Mouse (Mus musculus) adrenal gland, postnatal 4 days (tissue): ENCODE measurements around the gene Apba1. TPM values are rescaled to one million over a fixed set of nuclear protein-coding genes. Genes with fewer than 3 reads are reported as not detected.

Source experiments
- DNase-seq, 2 experiments: peaks; one replicate each; pipeline ENCODE4 v3.0.0; 2021 to 2022; ENCODE audit warnings: low spot score in 2 of 2, mixed read lengths in 2 of 2
- total RNA-seq, 2 experiments: library from RNA; stranded (reverse); gene quantifications; 2 replicates each; pipeline ENCODE4 v1.2.3; 2021

The Apba1 gene
- total RNA-seq, 2 experiments from 2014 or later = 11.3 to 14.7 TPM

DNA sequence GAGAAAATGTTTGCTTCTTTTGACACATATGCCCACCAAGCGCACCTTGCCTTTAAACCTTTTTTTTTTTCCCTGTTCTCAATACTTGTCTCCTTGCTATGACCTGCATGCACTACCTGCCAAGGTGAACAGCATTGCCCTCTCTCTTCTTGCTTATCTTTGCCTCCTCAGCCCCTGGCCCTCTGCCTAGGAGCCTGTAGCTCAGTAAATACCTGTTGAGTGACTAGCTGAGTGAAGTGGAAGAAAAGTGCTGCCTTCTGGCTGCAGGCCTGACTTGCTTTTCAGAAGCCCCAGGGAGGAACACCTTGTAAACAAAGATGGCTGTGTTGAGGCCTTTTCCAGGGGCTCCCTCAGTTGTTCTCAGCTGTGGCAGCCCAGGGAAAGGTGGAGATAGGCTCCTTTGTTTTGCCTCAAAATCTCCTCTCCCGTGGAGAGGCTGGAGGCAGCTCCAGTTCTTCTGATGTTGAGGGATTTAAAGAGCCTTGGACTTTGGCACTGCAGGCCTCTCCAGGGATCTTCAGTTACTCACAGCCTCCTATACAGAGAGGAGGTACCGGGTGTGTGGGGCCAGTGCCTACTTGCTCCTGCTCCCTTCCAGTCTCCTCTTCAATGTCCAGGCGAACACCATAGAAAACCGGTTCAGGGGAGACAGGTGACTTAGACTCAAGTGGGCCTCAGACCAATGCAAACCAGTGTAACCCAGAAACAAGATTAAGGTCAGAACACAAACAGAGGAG lies 209.6 kb downstream of the Apba1 start:
- DNase-seq = no peak

DNA sequence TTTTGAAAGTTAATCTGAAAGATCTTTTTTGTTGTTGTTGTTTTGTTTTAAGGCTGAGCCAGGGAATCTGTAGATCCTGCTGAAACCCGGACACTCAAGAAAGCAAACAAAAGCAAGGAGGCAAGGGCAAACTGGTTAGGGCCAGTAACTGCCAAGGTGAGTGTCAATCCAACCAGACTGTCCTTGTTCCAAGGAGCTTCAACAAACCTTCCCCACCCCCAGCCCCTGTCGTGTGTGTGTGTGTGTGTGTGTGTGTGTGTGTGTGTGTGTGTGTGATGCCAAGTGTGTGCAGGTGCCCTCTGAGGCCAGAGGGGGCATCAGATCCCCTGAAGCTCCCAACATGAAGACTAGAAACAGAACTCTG lies 210.2 kb downstream of the Apba1 start:
- DNase-seq = no peak

DNA sequence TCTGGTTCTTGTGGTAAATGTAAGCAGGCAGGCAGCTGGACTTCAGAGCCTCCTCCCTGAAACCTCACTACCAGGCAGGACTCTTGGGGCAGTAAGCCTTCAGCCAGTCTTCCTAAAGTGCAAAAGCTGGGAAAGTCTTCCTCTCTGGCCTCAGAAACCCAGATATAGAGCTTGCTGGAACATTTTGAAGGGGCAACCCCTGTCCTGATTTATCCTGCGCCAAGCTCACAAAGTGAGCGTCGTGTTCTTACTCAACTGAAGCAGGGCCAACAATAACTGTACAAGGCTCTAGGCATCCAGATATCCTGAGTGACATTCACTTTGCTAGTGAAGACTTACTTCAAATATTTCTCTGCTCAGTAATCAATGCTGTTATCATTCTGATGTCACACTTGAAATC lies 211.7 kb downstream of the Apba1 start:
- no peak for DNase-seq

DNA sequence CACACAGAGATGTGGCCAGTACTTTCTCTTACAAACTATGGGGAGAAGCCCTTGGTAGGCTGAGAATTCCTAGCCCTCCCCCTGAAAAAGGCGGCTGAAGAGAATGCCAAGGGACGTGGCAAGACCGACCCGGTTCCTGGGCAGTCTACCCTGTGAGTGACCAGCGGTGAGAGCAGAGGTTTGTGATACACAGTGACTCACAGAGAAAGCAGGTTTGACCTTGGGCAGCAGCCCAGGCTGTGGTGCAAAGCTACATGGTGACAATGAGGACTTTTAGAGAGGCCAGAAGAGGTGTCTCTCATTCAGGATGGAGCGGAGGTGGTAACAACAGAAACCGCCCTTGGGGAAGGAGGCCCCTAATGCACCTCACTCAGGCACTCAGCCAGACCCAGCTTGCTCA lies 212.7 kb downstream of the Apba1 start:
- DNase-seq = no peak

DNA sequence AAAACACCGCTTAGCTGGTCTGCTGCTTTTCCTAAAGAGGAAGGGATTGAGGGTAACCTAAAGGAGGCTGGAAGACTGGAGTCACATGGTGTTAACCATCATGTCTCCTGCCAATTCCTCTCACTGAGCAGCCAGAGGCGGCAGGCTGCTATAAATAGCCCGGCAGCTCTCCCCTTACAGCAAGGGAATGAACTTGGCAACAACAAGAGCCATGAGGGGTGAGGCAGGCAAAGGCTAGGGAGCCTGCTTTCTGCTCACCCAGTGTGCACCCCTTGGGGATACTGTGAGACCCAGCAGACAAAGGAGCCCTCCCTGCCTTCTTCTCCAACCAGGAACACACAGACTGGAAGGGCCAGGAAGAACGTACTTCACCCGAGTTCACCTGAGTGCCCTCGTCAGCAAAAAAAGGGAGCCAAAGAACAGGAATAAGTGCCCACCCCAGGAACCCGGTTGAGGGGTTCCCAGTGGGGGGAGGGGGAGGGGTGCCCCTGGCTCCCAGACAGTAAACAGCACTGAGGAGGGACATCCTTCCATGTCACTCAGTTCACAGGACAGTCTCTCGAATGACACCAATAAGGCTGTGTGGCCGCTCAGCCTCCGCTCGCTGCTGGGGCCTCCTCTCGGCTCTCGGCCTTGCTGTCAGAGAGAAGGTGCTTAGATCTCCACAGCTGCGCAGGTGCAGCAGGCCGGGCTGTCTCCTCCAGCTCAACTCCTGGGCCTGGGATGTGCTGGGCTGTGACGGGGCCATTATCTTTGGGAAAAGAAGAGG lies 214.4 kb downstream of the Apba1 start:
- no peak for DNase-seq

DNA sequence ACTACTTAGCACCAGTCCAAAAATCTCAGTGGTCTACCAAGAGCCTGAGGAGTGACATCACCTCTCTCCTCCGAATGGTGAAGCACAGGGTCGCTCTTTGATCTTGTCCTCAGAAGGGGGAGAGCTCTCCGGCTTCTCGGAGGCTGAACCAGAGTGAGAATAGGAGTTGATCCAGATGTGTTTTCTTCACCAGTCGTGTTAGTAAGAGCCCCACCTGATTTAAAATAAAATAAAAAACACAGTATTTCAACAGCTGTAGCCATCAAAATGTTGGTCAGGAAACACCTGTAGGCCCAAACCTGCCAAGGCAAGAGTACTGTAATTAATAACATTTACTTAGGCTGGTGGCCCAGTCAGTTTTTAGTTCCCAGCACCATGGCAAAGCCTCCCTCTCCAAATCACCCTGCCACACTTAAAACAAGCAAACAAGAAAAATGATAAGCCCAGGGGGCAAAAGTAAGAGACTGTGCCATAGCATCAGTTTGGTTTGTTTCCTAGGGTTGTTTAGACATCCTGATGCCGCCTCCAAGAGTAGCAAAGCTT lies 219.3 kb downstream of the Apba1 start:
- DNase-seq = no peak

DNA sequence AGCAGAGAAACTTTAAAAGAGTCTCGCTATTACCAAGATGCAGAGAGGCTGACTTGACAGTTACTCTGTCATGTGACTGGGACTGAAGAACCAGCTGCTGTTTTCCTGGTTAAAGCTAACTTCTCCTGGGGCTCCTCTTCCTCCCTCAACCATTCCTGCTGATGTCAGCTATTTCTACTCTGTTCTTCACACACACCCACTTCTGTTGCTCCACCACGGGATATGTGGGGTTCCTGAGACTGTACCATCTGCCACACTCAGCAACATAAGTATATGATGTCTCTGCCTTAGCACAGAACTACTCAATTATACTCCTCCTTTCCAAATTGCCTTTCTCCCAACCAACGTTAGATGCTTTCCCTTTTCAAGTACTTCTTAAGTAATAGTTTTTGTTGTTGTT lies 221.9 kb downstream of the Apba1 start:
- no peak for DNase-seq

DNA sequence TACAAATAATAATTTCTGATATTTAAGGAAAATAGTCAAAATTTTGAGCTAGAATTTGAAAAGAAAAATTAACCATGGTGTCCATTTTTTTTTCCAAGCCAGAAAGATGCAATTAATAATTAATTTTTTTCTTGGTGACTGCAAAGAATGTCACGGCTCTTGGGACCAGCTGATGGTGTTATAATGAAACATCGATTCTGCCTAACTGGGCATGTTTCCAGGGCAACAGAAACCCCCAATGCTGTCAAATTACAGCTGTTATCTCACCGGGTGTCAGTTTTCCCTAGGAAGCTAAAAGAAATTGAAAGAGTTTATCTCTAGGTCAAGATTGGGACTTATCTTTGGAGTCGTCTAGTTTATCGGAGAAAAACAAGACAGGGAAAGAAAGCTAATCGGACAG lies 225.5 kb downstream of the Apba1 start:
- DNase-seq = no peak

DNA sequence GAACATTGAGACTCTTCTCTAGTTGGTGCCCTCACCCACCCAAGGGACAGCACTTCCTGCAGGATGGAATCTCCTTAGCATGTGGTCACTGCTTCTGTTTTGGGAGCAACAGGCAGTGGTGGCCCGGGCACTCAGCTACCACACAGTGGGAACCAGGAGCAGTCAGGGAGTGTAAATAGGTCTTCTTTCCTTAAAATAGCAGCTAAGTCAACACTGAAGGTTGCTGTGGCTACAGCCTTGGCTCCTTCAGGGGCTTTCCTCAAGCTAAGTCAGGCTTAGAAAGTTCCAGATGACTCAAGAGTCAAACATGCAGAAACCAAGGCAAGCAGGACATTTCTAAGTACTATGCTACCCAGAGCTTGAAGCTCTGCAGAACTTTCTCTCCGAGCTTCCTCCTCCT lies 228.6 kb downstream of the Apba1 start:
- no peak for DNase-seq

DNA sequence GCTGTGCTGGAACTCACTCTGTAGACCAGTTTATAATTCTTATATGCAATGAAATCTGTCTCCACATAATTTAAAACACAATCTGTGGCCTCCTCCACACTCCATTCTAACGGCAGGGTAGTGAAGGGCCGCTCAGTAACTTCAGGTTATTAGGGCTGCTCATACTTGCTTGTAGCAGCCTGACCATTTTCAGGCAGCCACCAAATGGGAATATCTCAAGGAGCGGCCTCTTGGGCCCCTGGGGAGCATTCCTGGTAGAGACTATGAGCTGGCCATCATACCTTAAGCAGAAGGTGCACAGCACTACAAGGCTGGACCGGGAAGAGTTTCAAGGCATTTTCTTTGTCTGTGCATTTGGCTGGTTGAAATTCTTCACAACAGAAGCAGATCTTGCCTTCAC lies 229.5 kb downstream of the Apba1 start:
- no peak for DNase-seq

DNA sequence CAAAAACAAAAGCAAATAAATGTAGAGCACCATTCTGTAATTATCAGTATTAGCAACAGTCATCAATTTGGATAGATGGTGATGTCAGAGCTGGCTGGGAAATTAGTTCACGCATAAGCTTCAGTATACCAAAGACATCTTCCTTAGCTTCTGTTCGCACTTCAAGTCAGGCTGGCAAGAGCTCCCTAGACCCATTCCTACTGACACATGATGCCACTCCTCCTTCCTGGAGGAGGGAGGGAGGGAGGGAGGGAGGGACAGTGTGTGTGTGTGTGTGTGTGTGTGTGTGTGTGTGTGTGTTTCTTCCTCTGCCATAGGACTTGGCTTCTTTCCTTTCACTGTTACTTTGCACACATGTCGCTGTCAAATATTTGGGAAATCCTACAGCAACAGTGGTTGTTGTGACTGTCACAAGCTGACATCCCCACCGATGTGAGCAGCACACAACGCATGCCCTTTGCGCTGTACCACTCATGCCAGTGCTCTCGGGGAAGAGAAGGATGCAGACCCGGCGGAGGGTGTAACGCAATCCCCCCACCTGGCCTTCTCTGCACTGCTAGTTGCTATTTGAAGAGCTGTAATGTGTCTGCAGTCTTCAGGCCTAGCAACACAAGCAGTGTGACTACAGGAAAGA lies 237.2 kb downstream of the Apba1 start:
- no peak for DNase-seq

Other genes starting within 250 kb of the Apba1 start
- gene 1700028P14Rik, start 106.1 kb upstream of the Apba1 start, total RNA-seq = not detected
- 10 to 100 TPM; 28.0 to 29.4 TPM for gene Ptar1, start 71.5 kb upstream of the Apba1 start, total RNA-seq